Mouse (Mus musculus) hindbrain, embryonic 15.5 days (tissue): ENCODE data around the gene Gm8251. TPM values are rescaled to one million over a fixed set of nuclear protein-coding genes. Genes with fewer than 3 reads are reported as not detected.

Experiments used
- ATAC-seq: fragments of 200-750 bp; cut with Nextera tagmentation; 2 replicates; pipeline ENCODE4 v1.8.0; 2017; ENCODE audit warnings: low read depth, moderate number of reproducible peaks, moderate TSS enrichment; ENCODE audit not compliant: low FRiP score
- H3K27ac ChIP-seq: fragments of 300-500 bp; sonication (generic); replicated peaks from 2 replicates; pipeline ENCODE4 v1.5.1; 2015; ENCODE audit warnings: mild to moderate bottlenecking, inconsistent platforms
- H3K27me3 ChIP-seq: fragments of 300-500 bp; sonication (generic); 2 replicates; pipeline ENCODE4 v1.6.1; 2015; ENCODE audit warnings: control low read depth, inconsistent platforms
- H3K36me3 ChIP-seq: fragments of 300-500 bp; sonication (generic); 2 replicates; pipeline ENCODE4 v1.6.1; 2015; ENCODE audit warnings: control low read depth, inconsistent platforms
- H3K4me1 ChIP-seq: fragments of 300-500 bp; sonication (generic); replicated peaks from 2 replicates; pipeline ENCODE4 v1.6.1; 2015; ENCODE audit warnings: control low read depth, inconsistent platforms
- H3K4me2 ChIP-seq: fragments of 300-500 bp; sonication (generic); 2 replicates; pipeline ENCODE4 v1.6.1; 2015; ENCODE audit warnings: moderate library complexity, mild to moderate bottlenecking, inconsistent platforms
- H3K4me3 ChIP-seq: fragments of 300-500 bp; sonication (generic); 2 replicates; pipeline ENCODE4 v1.5.1; 2015; ENCODE audit warnings: mild to moderate bottlenecking, inconsistent platforms
- H3K9ac ChIP-seq: fragments of 300-500 bp; sonication (generic); 2 replicates; pipeline ENCODE4 v1.6.1; 2015; ENCODE audit warnings: inconsistent platforms
- H3K9me3 ChIP-seq: fragments of 300-500 bp; sonication (generic); 2 replicates; pipeline ENCODE4 v1.6.1; 2016; ENCODE audit warnings: control low read depth, inconsistent platforms
- WGBS: fragments of 180-500 bp; shearing (Covaris S2); methylation state at CpG from one replicate; pipeline ENCODE4 v1.1.7; 2015; 5-methylcytosine and 5-hydroxymethylcytosine counted together
- polyA plus RNA-seq: library from polyadenylated mRNA; unstranded; fragments of >200 nt; fragmentation: Nextera tagmentation; extraction: Ambion mirVana; gene quantifications from 2 replicates; pipeline ENCODE4 v1.2.1, GENCODE M21; 2015

Gm8251 gene
- polyA plus RNA-seq, 1 experiment from 2014 or later: 0.05 TPM

- Histone ChIP-seq H3K4me3 (no peak overlapping the region), H3K27me3 (no peaks in the 10 kb centered on the region), H3K9me3 (no peaks in the 10 kb centered on the region), H3K36me3 (no peaks in the 10 kb centered on the region), H3K9ac (no peak overlapping the region), H3K27ac (no peak overlapping the region), H3K4me1 (no peaks in the 10 kb centered on the region), H3K4me2 (no peak overlapping the region)
- 75% methylated on average over 2 of the region's 2 CpGs for WGBS
- no peak for ATAC-seq
Measured at GRCm38 (mm10) chr1:44032213-44032612, 29.5 kb downstream of the Gm8251 start.

DNA sequence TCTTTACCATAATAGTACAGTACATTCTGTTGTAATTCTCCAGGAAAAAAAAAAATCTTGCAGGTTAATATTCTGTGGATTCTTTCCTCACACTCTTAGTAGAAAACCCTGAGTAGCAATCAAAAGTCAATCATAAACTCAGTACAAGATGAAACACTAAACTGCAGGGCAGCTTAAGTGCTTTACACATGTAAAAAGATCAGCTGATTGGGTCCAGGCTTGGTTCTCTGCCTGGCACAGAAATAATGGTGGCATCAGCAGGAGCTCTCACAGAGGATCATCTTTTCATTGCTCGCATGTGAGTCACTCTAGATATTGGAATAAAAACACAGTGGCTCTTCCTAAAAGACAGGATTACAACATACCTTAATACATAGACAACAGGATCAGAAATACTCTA is 34.1 kb downstream of the Gm8251 start:
- WGBS: 84% methylated on average over 1 of the region's 1 CpGs
- Histone ChIP-seq H3K27me3 (no peaks in the 10 kb centered on the region), H3K36me3 (no peaks in the 10 kb centered on the region), H3K9ac (no peak overlapping the region), H3K4me2 (no peak overlapping the region), H3K4me1 (no peaks in the 10 kb centered on the region), H3K4me3 (no peak overlapping the region), H3K9me3 (no peaks in the 10 kb centered on the region), H3K27ac (no peak overlapping the region)
- no peak for ATAC-seq

DNA sequence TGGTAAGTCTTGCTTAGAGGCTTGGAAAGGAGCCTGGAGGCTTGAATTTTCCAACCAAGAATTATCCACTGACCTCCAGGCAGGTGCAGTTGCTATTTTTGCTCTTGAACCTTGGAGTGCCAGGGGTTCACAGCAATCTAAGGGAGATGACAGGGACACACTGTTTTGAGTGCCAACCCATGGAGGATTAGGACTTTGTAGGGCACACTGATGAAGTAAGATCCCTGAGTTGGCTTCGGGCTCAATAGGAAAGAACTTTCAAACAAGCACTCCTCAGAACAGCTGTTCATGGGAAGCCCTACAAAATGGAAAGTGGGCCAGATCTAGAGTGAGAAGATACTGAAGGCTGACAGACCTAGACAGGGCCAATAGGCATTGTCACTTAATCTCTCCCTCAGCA is 39.1 kb downstream of the Gm8251 start:
- Histone ChIP-seq H3K36me3 (no peaks in the 10 kb centered on the region), H3K9me3 (no peaks in the 10 kb centered on the region), H3K27ac (no peak overlapping the region), H3K9ac (no peak overlapping the region), H3K27me3 (no peaks in the 10 kb centered on the region), H3K4me1 (no peaks in the 10 kb centered on the region), H3K4me2 (no peak overlapping the region), H3K4me3 (no peak overlapping the region)
- no peak for ATAC-seq
- 83% methylated on average over 1 of the region's 1 CpGs for WGBS

- no peak for ATAC-seq
- Histone ChIP-seq H3K27ac (no peak within 1 kb of the TSS), H3K27me3 (no peaks in the 10 kb centered on the region), H3K9me3 (no peaks in the 10 kb centered on the region), H3K9ac (no peak within 1 kb of the TSS), H3K4me1 (no peaks in the 10 kb centered on the region), H3K36me3 (no peaks in the 10 kb centered on the region), H3K4me2 (no peak within 1 kb of the TSS), H3K4me3 (no peak within 1 kb of the TSS)
Measured at GRCm38 (mm10) chr1:44019934-44020333, 41.8 kb downstream of the Gm8251 start, which contains the start of gene Mettl21c. Mettl21c (minus strand) TSS chr1:44020034.

DNA sequence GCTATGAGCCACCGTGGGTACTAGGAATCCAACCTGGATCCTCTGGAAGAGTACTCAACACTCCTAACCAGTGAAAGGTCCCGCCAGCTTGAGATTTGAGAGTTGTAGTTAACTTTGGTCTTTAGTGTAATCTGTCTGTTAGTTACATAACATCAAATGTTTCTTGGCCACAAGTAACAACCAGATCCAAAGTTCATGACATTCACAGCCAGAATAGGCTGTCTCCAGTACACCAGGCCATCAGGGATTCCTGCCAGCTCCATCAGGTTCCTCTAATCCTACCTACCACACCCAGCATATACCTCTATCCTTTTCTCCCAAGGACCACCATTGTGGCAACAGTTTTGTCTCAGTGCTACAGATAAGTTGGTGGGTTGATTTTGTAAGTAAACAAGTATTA is 46.2 kb downstream of the Gm8251 start:
- Histone ChIP-seq H3K9me3 (no peaks in the 10 kb centered on the region), H3K9ac (no peak overlapping the region), H3K27me3 (no peaks in the 10 kb centered on the region), H3K27ac (no peak overlapping the region), H3K4me3 (no peak overlapping the region), H3K36me3 (no peaks in the 10 kb centered on the region), H3K4me2 (no peak overlapping the region), H3K4me1 (no peaks in the 10 kb centered on the region)
- 90% methylated on average over 2 of the region's 2 CpGs for WGBS
- no peak for ATAC-seq

Other genes with a start within 250 kb of the Gm8251 start
- 17.8 and 20.1 TPM in 2 replicates for gene Uxs1, start 234.1 kb downstream of the Gm8251 start, polyA plus RNA-seq
- 51.6 and 54.7 TPM in 2 replicates for gene Tpp2, start 128.3 kb downstream of the Gm8251 start, polyA plus RNA-seq
- gene Mettl21c, start 41.9 kb downstream of the Gm8251 start, polyA plus RNA-seq: 2.0 TPM in 2 replicates
- gene Tex30, start 40.5 kb upstream of the Gm8251 start, polyA plus RNA-seq: 41.3 and 43.7 TPM in 2 replicates
- gene Kdelc1, start 56.9 kb upstream of the Gm8251 start, polyA plus RNA-seq: 26.8 and 29.1 TPM in 2 replicates
- 29.4 and 30.4 TPM in 2 replicates for gene Bivm, start 57.0 kb upstream of the Gm8251 start, polyA plus RNA-seq
- 25.2 and 27.7 TPM in 2 replicates for gene Ercc5, start 85.8 kb upstream of the Gm8251 start, polyA plus RNA-seq
- gene Mettl21e, start 157.0 kb upstream of the Gm8251 start, polyA plus RNA-seq: not detected in 2 replicates